Mouse (Mus musculus): ENCODE results near the gene Hspb6. TPM values are rescaled to one million over a fixed set of nuclear protein-coding genes. Genes with fewer than 3 reads are reported as not detected.
A peak's percentile ranks its signal among the peaks of the same experiment; 100 is the strongest.

Gene Hspb6
- polyA plus RNA-seq, 1 experiment from 2014 or later = 10.1 TPM

GRCm38 (mm10) chr7:30558656-30559442, 6.9 kb downstream of the Hspb6 start:
- Histone ChIP-seq H3K9ac (ENCODE audit: low read length) (peak overlapping the region; percentile 77), H3K27ac (ENCODE audit: low read depth, low read length) (no peak overlapping the region; the same call in 1 of the 2 replicates), H3K4me1 (ENCODE audit: control insufficient read depth, insufficient read depth, low read length) (peaks cover 12% of the 10 kb centered on the region), H3K27me3 (replicated peaks; ENCODE audit: control insufficient read depth, insufficient read depth, low read length) (no peaks in the 10 kb centered on the region), H3K4me2 (ENCODE audit: low read length) (peak overlapping the region; percentile 98), H3K4me3 (ENCODE audit: low read depth, low read length) (peak overlapping the region; percentile 62), H3K9me3 (replicated peaks; ENCODE audit: control insufficient read depth, low read length) (no peaks in the 10 kb centered on the region), H3K36me3 (ENCODE audit: control insufficient read depth, insufficient read depth, low read length) (peaks cover 39% of the 10 kb centered on the region)
- no peak for ATAC-seq
- DNase-seq (ENCODE audit: low spot score) = no peak
- 16% methylated on average over 12 of the region's 12 CpGs for WGBS

GRCm38 (mm10) chr7:30559443-30559954, 7.5 kb downstream of the Hspb6 start, which contains the start of gene Lin37:
Gene Lin37, minus strand, starts transcription at chr7:30559838.
- ATAC-seq (peak; percentile 88), DNase-seq (ENCODE audit: low spot score) (peak; percentile 99)
- peaks cover 34% of the 10 kb centered on the region for H3K36me3 ChIP-seq (ENCODE audit: control insufficient read depth, insufficient read depth, low read length)
- no peaks in the 10 kb centered on the region for H3K9me3 ChIP-seq (replicated peaks; ENCODE audit: control insufficient read depth, low read length)
- peaks cover 13% of the 10 kb centered on the region for H3K4me1 ChIP-seq (ENCODE audit: control insufficient read depth, insufficient read depth, low read length)
- under 1% methylated on average over 20 of the region's 20 CpGs for WGBS
- H3K27me3 ChIP-seq (replicated peaks; ENCODE audit: control insufficient read depth, insufficient read depth, low read length) = no peaks in the 10 kb centered on the region
- H3K27ac ChIP-seq (ENCODE audit: low read depth, low read length) = no peak within 1 kb of the TSS; the same call in 1 of the 2 replicates
- H3K4me3 ChIP-seq (ENCODE audit: low read depth, low read length) = peak within 1 kb of the TSS; percentile 62
- peak within 1 kb of the TSS; percentile 98 for H3K4me2 ChIP-seq (ENCODE audit: low read length)
- H3K9ac ChIP-seq (ENCODE audit: low read length) = peak within 1 kb of the TSS; percentile 77

- Histone ChIP-seq H3K9me3 (replicated peaks; ENCODE audit: control insufficient read depth, low read length) (no peaks in the 10 kb centered on the region), H3K27ac (ENCODE audit: low read depth, low read length) (no peak overlapping the region), H3K36me3 (ENCODE audit: control insufficient read depth, insufficient read depth, low read length) (peaks cover 34% of the 10 kb centered on the region), H3K4me3 (ENCODE audit: low read depth, low read length) (no peak overlapping the region), H3K4me1 (ENCODE audit: control insufficient read depth, insufficient read depth, low read length) (peaks cover 13% of the 10 kb centered on the region), H3K4me2 (ENCODE audit: low read length) (no peak overlapping the region), H3K27me3 (replicated peaks; ENCODE audit: control insufficient read depth, insufficient read depth, low read length) (no peaks in the 10 kb centered on the region), H3K9ac (ENCODE audit: low read length) (no peak overlapping the region)
- no peak for DNase-seq (ENCODE audit: low spot score)
- no peak for ATAC-seq
- 69% methylated on average over 2 of the region's 2 CpGs for WGBS
Observed at GRCm38 (mm10) chr7:30560296-30560695, 8.3 kb downstream of the Hspb6 start.

GRCm38 (mm10) chr7:30562526-30563116, 10.6 kb downstream of the Hspb6 start:
- Histone ChIP-seq H3K36me3 (ENCODE audit: control insufficient read depth, insufficient read depth, low read length) (peaks cover 35% of the 10 kb centered on the region), H3K4me2 (ENCODE audit: low read length) (peak overlapping the region; percentile 79), H3K4me3 (ENCODE audit: low read depth, low read length) (peak overlapping the region; percentile 76), H3K27ac (ENCODE audit: low read depth, low read length) (no peak overlapping the region), H3K27me3 (replicated peaks; ENCODE audit: control insufficient read depth, insufficient read depth, low read length) (no peaks in the 10 kb centered on the region), H3K4me1 (ENCODE audit: control insufficient read depth, insufficient read depth, low read length) (peaks cover 13% of the 10 kb centered on the region), H3K9me3 (replicated peaks; ENCODE audit: control insufficient read depth, low read length) (no peaks in the 10 kb centered on the region), H3K9ac (ENCODE audit: low read length) (peak overlapping the region; percentile 61)
- WGBS = 1% methylated on average over 27 of the region's 27 CpGs
- ATAC-seq (peak; percentile 11), DNase-seq (ENCODE audit: low spot score) (peak; percentile 20)

- Histone ChIP-seq H3K9me3 (replicated peaks; ENCODE audit: control insufficient read depth, low read length) (no peaks in the 10 kb centered on the region), H3K9ac (ENCODE audit: low read length) (peak within 1 kb of the TSS; percentile 76), H3K36me3 (ENCODE audit: control insufficient read depth, insufficient read depth, low read length) (peaks cover 40% of the 10 kb centered on the region), H3K4me2 (ENCODE audit: low read length) (peak within 1 kb of the TSS; percentile 79), H3K4me1 (ENCODE audit: control insufficient read depth, insufficient read depth, low read length) (peaks cover 11% of the 10 kb centered on the region), H3K4me3 (ENCODE audit: low read depth, low read length) (peak within 1 kb of the TSS; percentile 76), H3K27ac (ENCODE audit: low read depth, low read length) (peak within 1 kb of the TSS; percentile 91), H3K27me3 (replicated peaks; ENCODE audit: control insufficient read depth, insufficient read depth, low read length) (no peaks in the 10 kb centered on the region)
- peak; percentile 90 for ATAC-seq
- peak; percentile 100 for DNase-seq (ENCODE audit: low spot score)
- under 1% methylated on average over 45 of the region's 45 CpGs for WGBS
Observed at GRCm38 (mm10) chr7:30563117-30563905, 11.3 kb downstream of the Hspb6 start, which contains the start of the genes U2af1l4, Gm49396 and Psenen. Gene U2af1l4, plus strand, starts transcription at chr7:30563301. Gene Gm49396, plus strand, starts transcription at chr7:30563344. Gene Psenen, minus strand, starts transcription at chr7:30563627.

- 22% methylated on average over 6 of the region's 6 CpGs for WGBS
Observed at GRCm38 (mm10) chr7:30563906-30564280, 11.9 kb downstream of the Hspb6 start.

GRCm38 (mm10) chr7:30564970-30565571, 13.1 kb downstream of the Hspb6 start, which contains the start of gene Igflr1:
Gene Igflr1, plus strand, starts transcription at chr7:30565427.
- Histone ChIP-seq H3K4me1 (ENCODE audit: control insufficient read depth, insufficient read depth, low read length) (peaks cover 4% of the 10 kb centered on the region; the same call in 1 of the 2 replicates), H3K4me2 (ENCODE audit: low read length) (peak within 1 kb of the TSS; percentile 71; the same call in 1 of the 2 replicates), H3K27ac (ENCODE audit: low read depth, low read length) (no peak within 1 kb of the TSS), H3K36me3 (ENCODE audit: control insufficient read depth, insufficient read depth, low read length) (peaks cover 57% of the 10 kb centered on the region), H3K9ac (ENCODE audit: low read length) (no peak within 1 kb of the TSS), H3K9me3 (replicated peaks; ENCODE audit: control insufficient read depth, low read length) (no peaks in the 10 kb centered on the region), H3K4me3 (ENCODE audit: low read depth, low read length) (no peak within 1 kb of the TSS), H3K27me3 (replicated peaks; ENCODE audit: control insufficient read depth, insufficient read depth, low read length) (no peaks in the 10 kb centered on the region)
- 95% methylated on average over 12 of the region's 12 CpGs for WGBS
- ATAC-seq (no peak), DNase-seq (ENCODE audit: low spot score) (no peak)

More at GRCm38 (mm10) chr7:30563906-30564280, 11.9 kb downstream of the Hspb6 start:
- peak overlapping the region; percentile 71 for H3K4me2 ChIP-seq (ENCODE audit: low read length)
- ATAC-seq = no peak
- H3K9me3 ChIP-seq (replicated peaks; ENCODE audit: control insufficient read depth, low read length) = no peaks in the 10 kb centered on the region
- peak overlapping the region; percentile 76 for H3K4me3 ChIP-seq (ENCODE audit: low read depth, low read length)
- no peak for DNase-seq (ENCODE audit: low spot score)
- H3K4me1 ChIP-seq (ENCODE audit: control insufficient read depth, insufficient read depth, low read length) = peaks cover 5% of the 10 kb centered on the region
- H3K36me3 ChIP-seq (ENCODE audit: control insufficient read depth, insufficient read depth, low read length) = peaks cover 46% of the 10 kb centered on the region
- H3K27ac ChIP-seq (ENCODE audit: low read depth, low read length) = 0 out of 2 replicates have a peak overlapping the region, but pooled peaks have one; percentile 91
- H3K9ac ChIP-seq (ENCODE audit: low read length) = peak overlapping the region; percentile 76
- no peaks in the 10 kb centered on the region for H3K27me3 ChIP-seq (replicated peaks; ENCODE audit: control insufficient read depth, insufficient read depth, low read length)

GRCm38 (mm10) chr7:30566033-30566432, 14.1 kb downstream of the Hspb6 start:
- no peak overlapping the region for H3K27ac ChIP-seq (ENCODE audit: low read depth, low read length)
- DNase-seq (ENCODE audit: low spot score) (no peak), ATAC-seq (no peak)
- no peak overlapping the region for H3K9ac ChIP-seq (ENCODE audit: low read length)
- no peak overlapping the region for H3K4me3 ChIP-seq (ENCODE audit: low read depth, low read length)
- WGBS = 91% methylated on average over 9 of the region's 9 CpGs
- H3K4me2 ChIP-seq (ENCODE audit: low read length) = no peak overlapping the region
- H3K4me1 ChIP-seq (ENCODE audit: control insufficient read depth, insufficient read depth, low read length) = peaks cover 4% of the 10 kb centered on the region; the same call in 1 of the 2 replicates
- no peaks in the 10 kb centered on the region for H3K9me3 ChIP-seq (replicated peaks; ENCODE audit: control insufficient read depth, low read length)
- H3K36me3 ChIP-seq (ENCODE audit: control insufficient read depth, insufficient read depth, low read length) = peaks cover 67% of the 10 kb centered on the region
- no peaks in the 10 kb centered on the region for H3K27me3 ChIP-seq (replicated peaks; ENCODE audit: control insufficient read depth, insufficient read depth, low read length)
